Mouse (Mus musculus): ENCODE results near the gene Ror2. TPM values are rescaled to one million over a fixed set of nuclear protein-coding genes. Genes with fewer than 3 reads are reported as not detected.
"Not testable (repeated sequence)": the region's sequence is repeated elsewhere in the genome, so short reads cannot be mapped to it uniquely, and the experiment has no call there.

Gene Ror2
- polyA plus RNA-seq (2016; fragmentation: Nextera tagmentation; extraction: Ambion mirVana): 20.7 and 23.6 TPM in 2 replicates

- under 1% methylated on average over 68 of the region's 68 CpGs for WGBS
- H3K27ac ChIP-seq (replicated peaks): peak within 1 kb of the TSS; percentile 93
- no peaks in the 10 kb centered on the region for H3K36me3 ChIP-seq (replicated peaks)
- peak within 1 kb of the TSS; percentile 78 for H3K4me3 ChIP-seq
- peaks cover 57% of the 10 kb centered on the region for H3K4me1 ChIP-seq
- H3K9me3 ChIP-seq: no peaks in the 10 kb centered on the region
- H3K27me3 ChIP-seq (replicated peaks; ENCODE audit: low read depth, poor library complexity, severe bottlenecking): peaks cover 40% of the 10 kb centered on the region
- DNase-seq (ENCODE audit: low spot score): peak; percentile 94
Measured at GRCm38 (mm10) chr13:53285756-53286361, at the start of gene Ror2. Gene Ror2 (minus strand): TSS chr13:53286124.

GRCm38 (mm10) chr13:53333769-53334168 is 47.8 kb upstream of the Ror2 start:
- 95% methylated on average over 8 of the region's 8 CpGs for WGBS
- H3K36me3 ChIP-seq (replicated peaks): peaks cover 75% of the 10 kb centered on the region
- no peaks in the 10 kb centered on the region for H3K9me3 ChIP-seq
- H3K4me1 ChIP-seq: no peaks in the 10 kb centered on the region
- DNase-seq (ENCODE audit: low spot score): no peak
- no peaks in the 10 kb centered on the region for H3K27me3 ChIP-seq (replicated peaks; ENCODE audit: low read depth, poor library complexity, severe bottlenecking)
- H3K4me3 ChIP-seq: no peak overlapping the region
- H3K27ac ChIP-seq (replicated peaks): no peak overlapping the region

GRCm38 (mm10) chr13:53330246-53330645 is 44.3 kb upstream of the Ror2 start:
- 77% methylated on average over 2 of the region's 2 CpGs for WGBS
- Histone ChIP-seq H3K36me3 (replicated peaks) (peaks cover 41% of the 10 kb centered on the region), H3K27ac (replicated peaks) (no peak overlapping the region), H3K9me3 (no peaks in the 10 kb centered on the region; the same call in 1 of the 2 replicates), H3K27me3 (replicated peaks; ENCODE audit: low read depth, poor library complexity, severe bottlenecking) (no peaks in the 10 kb centered on the region), H3K4me1 (no peaks in the 10 kb centered on the region), H3K4me3 (no peak overlapping the region)
- DNase-seq (ENCODE audit: low spot score): no peak

- Histone ChIP-seq H3K27ac (replicated peaks) (no peak overlapping the region), H3K4me3 (no peak overlapping the region), H3K27me3 (replicated peaks; ENCODE audit: low read depth, poor library complexity, severe bottlenecking) (no peaks in the 10 kb centered on the region), H3K36me3 (replicated peaks) (no peaks in the 10 kb centered on the region), H3K9me3 (peaks cover 4% of the 10 kb centered on the region; the same call in 1 of the 2 replicates), H3K4me1 (0 out of 2 replicates have a peak, but pooled peaks cover 8% of the 10 kb centered on the region)
- 94% methylated on average over 1 of the region's 1 CpGs for WGBS
- DNase-seq (ENCODE audit: low spot score): no peak
Measured at GRCm38 (mm10) chr13:53325531-53325930, 39.6 kb upstream of the Ror2 start.

DNA sequence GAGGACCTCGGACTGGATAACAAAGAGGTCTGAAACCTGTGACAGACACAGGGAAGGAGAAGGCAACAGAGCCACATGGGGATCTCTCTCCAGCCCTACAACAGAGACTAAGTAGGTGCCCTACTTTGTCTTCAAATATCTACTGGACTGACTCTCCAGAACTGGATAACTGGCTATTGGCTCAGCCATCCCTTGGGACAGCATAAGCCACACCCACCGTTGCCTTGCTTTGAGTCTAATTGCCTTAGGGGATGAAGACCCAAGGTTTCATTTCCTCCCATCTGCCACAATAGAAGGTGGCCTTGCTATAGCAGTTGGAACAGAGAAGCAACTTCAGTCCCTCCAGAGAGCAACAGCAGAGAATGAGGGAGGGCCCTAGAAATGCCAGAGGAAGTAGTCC is 37.7 kb upstream of the Ror2 start:
- H3K4me3 ChIP-seq: no peak overlapping the region
- 76% methylated on average over 2 of the region's 2 CpGs for WGBS
- 0 out of 2 replicates have a peak, but pooled peaks cover 8% of the 10 kb centered on the region for H3K4me1 ChIP-seq
- no peak for DNase-seq (ENCODE audit: low spot score)
- H3K27ac ChIP-seq (replicated peaks): 0 out of 2 replicates have a peak overlapping the region, but pooled peaks have one; percentile 20
- no peaks in the 10 kb centered on the region for H3K27me3 ChIP-seq (replicated peaks; ENCODE audit: low read depth, poor library complexity, severe bottlenecking)
- H3K36me3 ChIP-seq (replicated peaks): no peaks in the 10 kb centered on the region
- H3K9me3 ChIP-seq: peaks cover 4% of the 10 kb centered on the region; the same call in 1 of the 2 replicates

DNA sequence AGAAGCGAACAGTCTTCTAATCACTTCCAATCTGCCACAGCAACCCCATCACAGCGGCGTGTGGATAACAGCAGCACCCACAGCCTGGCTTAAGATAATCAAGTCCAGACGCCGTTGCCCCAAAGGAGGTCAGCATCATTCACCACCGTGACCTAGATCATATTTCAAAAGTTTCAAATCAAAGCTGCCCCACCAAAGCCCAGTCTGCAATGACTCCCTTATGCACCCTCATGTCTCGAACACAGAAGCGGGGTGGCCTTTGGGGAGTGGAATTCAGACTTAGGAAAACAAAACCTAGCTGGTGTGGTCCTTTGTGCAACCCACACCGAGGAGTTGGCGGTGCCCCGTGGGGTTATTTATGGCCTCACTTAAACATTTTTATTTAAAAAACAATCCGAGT is 35.0 kb upstream of the Ror2 start:
- Histone ChIP-seq H3K4me3 (no peak overlapping the region), H3K27me3 (replicated peaks; ENCODE audit: low read depth, poor library complexity, severe bottlenecking) (peaks cover 7% of the 10 kb centered on the region; the same call in 1 of the 2 replicates), H3K36me3 (replicated peaks) (no peaks in the 10 kb centered on the region), H3K27ac (replicated peaks) (peak overlapping the region; percentile 26; the same call in 1 of the 2 replicates), H3K4me1 (peaks cover 23% of the 10 kb centered on the region), H3K9me3 (peaks cover 4% of the 10 kb centered on the region; the same call in 1 of the 2 replicates)
- WGBS: 37% methylated on average over 12 of the region's 12 CpGs
- peak; percentile 76 for DNase-seq (ENCODE audit: low spot score)

- no peaks in the 10 kb centered on the region for H3K36me3 ChIP-seq (replicated peaks)
- no peak overlapping the region for H3K4me3 ChIP-seq
- WGBS: 70% methylated on average over 11 of the region's 11 CpGs
- peaks cover 7% of the 10 kb centered on the region; the same call in 1 of the 2 replicates for H3K27me3 ChIP-seq (replicated peaks; ENCODE audit: low read depth, poor library complexity, severe bottlenecking)
- no peaks in the 10 kb centered on the region for H3K9me3 ChIP-seq
- DNase-seq (ENCODE audit: low spot score): no peak
- H3K4me1 ChIP-seq: peaks cover 28% of the 10 kb centered on the region
- H3K27ac ChIP-seq (replicated peaks): peak overlapping the region; percentile 40; the same call in 1 of the 2 replicates
Measured at GRCm38 (mm10) chr13:53316515-53317295, 30.8 kb upstream of the Ror2 start.

GRCm38 (mm10) chr13:53315757-53316156 is 29.8 kb upstream of the Ror2 start:
- H3K4me1 ChIP-seq: peaks cover 22% of the 10 kb centered on the region
- not testable (repeated sequence) for H3K4me3 ChIP-seq; H3K36me3 ChIP-seq (replicated peaks); H3K27ac ChIP-seq (replicated peaks); H3K9me3 ChIP-seq; DNase-seq (ENCODE audit: low spot score); H3K27me3 ChIP-seq (replicated peaks; ENCODE audit: low read depth, poor library complexity, severe bottlenecking)
- WGBS: 78% methylated on average over 4 of the region's 4 CpGs

- Histone ChIP-seq H3K9me3 (no peaks in the 10 kb centered on the region), H3K27ac (replicated peaks) (peak overlapping the region; percentile 88), H3K36me3 (replicated peaks) (no peaks in the 10 kb centered on the region), H3K4me1 (peaks cover 37% of the 10 kb centered on the region), H3K4me3 (no peak overlapping the region), H3K27me3 (replicated peaks; ENCODE audit: low read depth, poor library complexity, severe bottlenecking) (no peaks in the 10 kb centered on the region)
- DNase-seq (ENCODE audit: low spot score): no peak
- 77% methylated on average over 5 of the region's 5 CpGs for WGBS
Measured at GRCm38 (mm10) chr13:53310442-53310841, 24.5 kb upstream of the Ror2 start.

DNA sequence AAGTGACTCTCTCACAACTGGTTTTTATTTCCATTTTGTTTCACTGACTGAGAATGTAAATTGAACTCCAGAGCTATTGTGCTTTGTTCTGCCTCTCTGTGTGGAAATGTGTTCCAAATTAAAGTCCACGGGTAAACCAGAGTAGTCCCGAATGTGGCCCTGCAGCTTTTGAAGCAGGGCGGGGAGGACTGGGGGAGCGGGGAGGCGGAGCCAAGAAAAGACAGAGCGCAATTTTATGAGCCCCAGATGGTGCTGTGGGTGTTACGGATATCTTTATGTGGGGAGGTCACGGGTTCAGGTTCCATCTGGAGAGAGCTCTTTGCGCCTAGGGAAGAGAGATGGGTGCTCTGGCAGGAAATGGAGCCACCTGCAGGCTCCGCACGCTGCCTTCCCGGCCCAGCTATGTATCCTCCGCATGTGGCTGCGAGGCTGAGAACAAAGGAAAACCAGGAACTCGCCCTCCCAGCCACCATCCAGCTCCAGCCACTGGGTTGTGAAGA is 23.8 kb upstream of the Ror2 start:
- Histone ChIP-seq H3K36me3 (replicated peaks) (no peaks in the 10 kb centered on the region), H3K4me3 (peak overlapping the region; percentile 45), H3K27me3 (replicated peaks; ENCODE audit: low read depth, poor library complexity, severe bottlenecking) (no peaks in the 10 kb centered on the region), H3K27ac (replicated peaks) (peak overlapping the region; percentile 88), H3K4me1 (peaks cover 37% of the 10 kb centered on the region), H3K9me3 (no peaks in the 10 kb centered on the region)
- peak; percentile 92 for DNase-seq (ENCODE audit: low spot score)
- 2% methylated on average over 15 of the region's 15 CpGs for WGBS

DNA sequence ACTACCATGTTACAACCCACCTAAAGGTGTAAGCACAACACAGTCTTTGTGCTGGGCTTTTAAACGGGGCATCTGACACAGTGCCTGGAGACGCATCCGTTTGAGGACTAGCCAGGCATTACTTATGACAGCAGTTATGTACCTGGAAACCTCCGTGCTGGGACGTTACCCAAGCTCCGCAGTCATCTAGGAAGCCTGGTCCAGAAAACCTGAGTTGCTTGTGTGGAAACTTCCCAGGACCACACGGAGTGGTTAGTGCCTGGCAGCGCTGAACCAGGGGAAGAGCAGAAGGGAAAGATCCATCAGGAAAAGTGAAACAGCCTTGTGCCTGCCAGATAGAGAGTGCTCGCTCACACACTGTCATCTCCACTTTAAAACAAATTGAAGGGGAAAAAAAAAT is 23.2 kb upstream of the Ror2 start:
- peaks cover 34% of the 10 kb centered on the region for H3K4me1 ChIP-seq
- peak overlapping the region; percentile 45 for H3K4me3 ChIP-seq
- no peaks in the 10 kb centered on the region for H3K9me3 ChIP-seq
- WGBS: 32% methylated on average over 9 of the region's 9 CpGs
- no peaks in the 10 kb centered on the region for H3K27me3 ChIP-seq (replicated peaks; ENCODE audit: low read depth, poor library complexity, severe bottlenecking)
- no peaks in the 10 kb centered on the region for H3K36me3 ChIP-seq (replicated peaks)
- DNase-seq (ENCODE audit: low spot score): peak; percentile 52
- H3K27ac ChIP-seq (replicated peaks): peak overlapping the region; percentile 88

DNA sequence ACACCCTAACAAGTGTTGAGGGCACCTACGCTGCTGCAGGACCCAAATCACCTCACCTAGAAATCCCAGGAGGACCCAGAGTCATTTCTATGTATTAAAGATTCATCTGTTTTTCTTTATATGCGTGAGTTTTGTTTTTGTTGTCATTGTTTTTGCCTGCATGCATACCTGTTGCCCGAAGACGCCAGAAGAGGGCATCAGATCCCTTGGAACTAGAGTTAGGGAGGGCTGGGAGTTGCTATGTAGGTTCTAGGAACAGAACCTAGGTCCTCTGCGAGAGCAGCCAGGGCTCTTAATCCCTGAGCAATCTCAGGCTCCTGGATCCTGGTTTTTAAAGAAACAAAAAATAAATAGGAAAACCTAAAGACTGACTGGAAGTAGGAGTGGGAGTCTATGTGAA is 20.9 kb upstream of the Ror2 start:
- DNase-seq (ENCODE audit: low spot score): no peak
- peaks cover 30% of the 10 kb centered on the region for H3K4me1 ChIP-seq
- H3K27ac ChIP-seq (replicated peaks): no peak overlapping the region
- H3K9me3 ChIP-seq: no peaks in the 10 kb centered on the region
- WGBS: 61% methylated on average over 5 of the region's 5 CpGs
- H3K4me3 ChIP-seq: no peak overlapping the region
- no peaks in the 10 kb centered on the region for H3K27me3 ChIP-seq (replicated peaks; ENCODE audit: low read depth, poor library complexity, severe bottlenecking)
- H3K36me3 ChIP-seq (replicated peaks): no peaks in the 10 kb centered on the region

All from embryonic facial prominence, embryonic 10.5 days (tissue).